Mouse (Mus musculus) testis, postnatal 10 days (tissue): Measurements from ENCODE around the gene Taf7l.

Experiments
- DNase-seq: peaks from one replicate; pipeline ENCODE4 v3.0.0; 2021; ENCODE audit warnings: low spot score

The Taf7l gene

GRCm38 (mm10) chrX:134476290-134476689 is at the start of gene Taf7l:
Taf7l (minus strand) TSS chrX:134476490.
- no peak for DNase-seq

DNA sequence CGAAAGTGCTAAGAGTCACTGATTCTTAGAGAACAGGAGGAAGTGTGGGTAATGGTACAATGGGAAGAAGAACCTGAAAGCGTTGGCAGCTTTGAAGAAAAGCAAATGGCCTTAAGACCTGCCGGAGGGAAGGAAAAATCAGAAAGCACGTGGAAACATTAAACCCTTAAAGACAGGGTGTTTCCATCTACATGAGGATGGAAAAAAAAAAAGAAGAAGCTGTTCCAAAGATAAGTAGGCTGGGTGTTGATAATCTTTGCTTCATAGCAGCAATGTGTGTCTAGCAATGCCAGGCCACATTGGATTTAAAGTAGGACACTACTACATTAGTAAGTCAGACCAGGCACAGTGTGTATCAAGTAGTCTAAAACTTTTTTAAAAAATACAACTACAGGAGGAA is 49.0 kb upstream of the Taf7l start:
- no peak for DNase-seq

DNA sequence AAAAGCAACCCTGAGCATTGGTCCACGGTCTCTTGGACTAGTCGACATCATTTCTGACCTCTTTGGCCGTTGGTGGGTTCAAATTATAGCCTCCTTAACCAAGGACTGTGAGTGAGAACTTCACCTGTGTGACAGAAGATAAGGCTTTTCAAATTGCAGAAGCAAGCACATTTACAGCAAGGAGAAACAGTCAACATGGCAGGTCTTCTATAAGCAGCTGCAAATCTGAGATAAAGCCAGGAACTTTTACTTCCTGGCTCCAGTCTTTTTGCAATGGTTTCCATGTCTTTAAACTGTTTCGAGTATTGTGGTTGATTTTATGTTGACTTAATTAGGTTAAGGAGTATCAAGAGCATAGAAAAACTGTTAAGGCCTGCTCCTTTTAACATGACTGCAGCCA is 47.5 kb upstream of the Taf7l start:
- no peak for DNase-seq

DNA sequence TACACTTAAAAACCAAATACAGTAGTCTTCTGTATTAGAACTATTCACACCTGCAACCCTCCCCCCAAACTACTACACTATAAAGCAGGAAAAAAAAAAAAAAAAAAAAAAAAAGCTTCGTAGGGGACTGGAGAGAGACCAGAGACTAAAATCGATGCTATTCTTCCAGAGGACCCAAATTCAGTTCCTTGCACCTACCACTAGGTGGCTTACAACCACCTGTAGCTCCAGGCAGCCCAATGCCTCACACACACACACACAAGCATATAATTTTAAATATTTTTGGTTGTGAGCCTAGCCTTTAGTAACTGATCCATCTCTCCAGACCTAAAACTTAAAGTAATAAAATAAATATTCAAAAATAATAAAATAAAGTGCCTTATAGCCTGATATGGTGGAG is 33.2 kb upstream of the Taf7l start:
- DNase-seq, result no peak

DNA sequence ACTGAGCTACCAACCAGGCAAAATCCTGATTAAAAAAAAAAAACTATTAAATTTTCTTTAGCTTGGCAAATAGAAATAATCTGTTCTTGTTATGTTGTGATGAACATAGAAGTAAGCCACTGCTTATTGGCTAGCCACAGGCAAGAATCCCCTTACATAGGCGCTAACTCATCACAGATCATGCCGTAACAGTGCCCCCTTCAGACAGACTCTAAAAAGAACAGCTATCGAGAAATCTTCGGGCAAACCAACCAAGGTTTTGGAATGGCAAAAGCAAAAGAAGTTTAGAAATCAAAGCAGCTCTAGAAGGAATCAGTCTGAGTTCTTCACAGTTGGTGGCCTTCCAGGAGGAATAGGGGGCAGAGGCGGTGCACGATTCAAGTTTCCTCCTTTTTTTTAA is 31.7 kb upstream of the Taf7l start:
- DNase-seq, result no peak

GRCm38 (mm10) chrX:134500651-134501050 is 24.4 kb upstream of the Taf7l start:
- DNase-seq, result peak; percentile 64

DNA sequence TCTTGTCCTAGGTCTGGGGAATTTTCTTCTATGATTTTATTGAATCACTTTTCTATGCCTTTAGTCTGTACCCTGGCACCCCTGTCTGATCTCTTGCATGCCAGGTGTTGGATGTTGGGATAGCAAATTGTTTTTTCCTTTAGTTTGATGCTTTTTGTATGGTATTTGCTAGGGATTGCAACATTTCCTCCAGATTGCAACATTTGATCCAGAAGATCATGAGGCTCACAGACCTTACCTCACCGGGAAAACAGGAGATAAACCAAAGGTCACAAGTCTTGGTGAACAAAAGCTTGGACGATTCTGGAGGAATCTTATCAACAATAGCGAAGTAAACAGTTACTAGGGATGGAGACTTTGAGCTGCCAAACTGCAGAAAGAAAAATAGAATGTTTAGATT is 5.4 kb upstream of the Taf7l start:
- no peak for DNase-seq

DNA sequence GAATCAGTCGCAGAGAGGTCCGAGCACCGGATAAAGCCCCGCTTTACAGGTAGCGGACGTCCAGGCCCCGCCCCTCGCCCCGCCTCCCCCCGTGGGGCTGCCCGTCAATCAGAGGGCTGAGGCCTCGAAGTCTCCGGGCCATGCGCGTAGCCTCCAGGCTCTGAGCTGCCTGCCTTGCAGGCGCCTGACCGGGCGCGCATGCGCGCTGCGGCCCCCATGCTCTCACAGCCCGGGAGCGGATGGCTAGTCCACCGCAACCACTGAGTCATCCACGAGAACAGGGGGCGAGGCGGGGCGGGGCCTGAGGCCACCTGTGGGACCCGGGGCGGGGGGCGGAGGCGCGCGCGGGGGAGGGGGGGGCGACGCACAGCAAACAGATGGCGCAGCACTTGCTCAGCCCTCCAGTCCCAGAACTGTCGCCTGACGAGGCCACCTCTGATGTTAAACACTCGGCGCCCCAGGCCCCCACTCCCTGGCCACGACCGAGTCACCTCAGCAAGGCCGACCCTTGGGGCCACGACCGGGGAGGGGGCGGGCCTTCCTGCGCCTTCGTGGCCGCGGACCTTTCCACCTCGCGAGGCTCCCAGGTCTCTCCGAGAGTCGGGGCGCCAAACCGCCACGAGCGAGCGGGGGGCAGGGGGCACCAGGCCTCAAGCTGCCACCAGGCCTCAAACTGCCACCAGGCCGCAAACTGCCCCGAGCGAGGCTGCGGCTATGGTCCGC is 1.1 kb downstream of the Taf7l start:
- DNase-seq, result peak; percentile 50

DNA sequence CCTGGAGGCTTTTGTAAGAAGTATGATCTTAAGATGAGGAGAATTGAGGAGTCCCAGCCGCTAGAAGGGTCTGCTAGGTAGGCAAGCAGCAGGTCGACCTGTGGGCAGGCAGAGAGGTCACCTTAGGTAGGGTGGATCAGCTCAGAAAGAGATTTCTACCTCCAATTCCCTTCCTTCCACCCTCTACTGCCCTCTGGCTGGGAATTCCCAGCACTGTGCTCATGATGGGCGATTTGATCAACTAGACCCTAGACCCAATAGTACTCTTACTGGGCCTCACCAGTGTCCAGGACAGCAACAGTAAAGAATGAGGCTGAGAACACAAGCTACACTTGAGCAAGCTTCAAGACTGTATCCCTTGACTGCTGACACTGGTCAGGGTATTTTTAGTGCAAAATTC is 49.0 kb downstream of the Taf7l start:
- peak; percentile 45 for DNase-seq

GRCm38 (mm10) chrX:134426819-134427218 is 49.5 kb downstream of the Taf7l start:
- peak; percentile 41 for DNase-seq

DNA sequence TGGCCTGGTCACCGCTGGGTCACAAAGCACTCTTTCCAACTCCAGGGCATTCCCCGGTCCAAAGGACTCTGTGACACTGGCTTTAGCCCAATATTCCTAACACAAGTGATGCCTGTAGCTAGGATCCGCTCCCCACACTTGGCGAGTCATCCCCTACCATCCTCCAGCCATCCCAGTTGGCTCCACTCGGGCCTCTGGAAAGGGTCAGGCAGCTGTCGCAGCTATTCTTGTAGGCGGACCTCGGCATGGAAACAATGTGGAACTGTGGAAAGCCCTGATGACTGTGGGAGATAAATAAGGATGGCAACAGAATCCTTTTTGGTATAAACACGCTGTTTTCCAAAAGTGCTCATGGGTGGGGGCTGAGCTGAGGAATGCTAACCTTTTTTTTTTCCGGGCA is 50.5 kb downstream of the Taf7l start:
- DNase-seq, result no peak

GRCm38 (mm10) chrX:134424263-134424662 is 52.0 kb downstream of the Taf7l start:
- DNase-seq, result no peak

GRCm38 (mm10) chrX:134420097-134420496 is 56.2 kb downstream of the Taf7l start:
- DNase-seq, result no peak

DNA sequence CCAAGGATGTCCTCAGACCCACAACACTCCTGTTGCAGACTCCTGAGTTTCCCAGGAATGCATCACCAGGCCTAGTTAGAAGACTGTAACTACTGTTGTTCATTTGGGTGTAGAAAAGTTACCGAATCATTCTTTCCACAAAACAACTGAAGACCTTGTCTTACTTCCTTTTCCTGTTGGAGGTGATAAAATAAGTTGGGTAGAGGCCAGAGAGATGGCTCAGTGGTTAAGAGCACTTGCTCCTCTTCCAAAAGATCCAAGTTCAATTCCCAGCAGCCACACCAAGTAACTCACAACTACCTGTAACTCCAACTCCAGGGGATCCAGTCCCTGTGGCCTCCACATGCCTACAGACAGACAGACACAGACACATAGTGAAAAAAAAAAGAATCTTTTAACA is 64.2 kb downstream of the Taf7l start:
- no peak for DNase-seq
